Mouse (Mus musculus): Measurements from ENCODE around the gene Rpl10. TPM values are rescaled to one million over a fixed set of nuclear protein-coding genes. Genes with fewer than 3 reads are reported as not detected.

Gene Rpl10
- polyA plus RNA-seq, 1 experiment from 2014 or later = 770 TPM

- WGBS = 29% methylated on average over 3 of the region's 3 CpGs
- Histone ChIP-seq H3K27me3 (ENCODE audit: control insufficient read depth, insufficient read depth, low read length) (no peaks in the 10 kb centered on the region), H3K4me1 (replicated peaks; ENCODE audit: control insufficient read depth, insufficient read depth, low read length) (no peaks in the 10 kb centered on the region), H3K9me3 (ENCODE audit: control insufficient read depth, low read length) (no peaks in the 10 kb centered on the region), H3K36me3 (ENCODE audit: control insufficient read depth, insufficient read depth, low read length) (no peaks in the 10 kb centered on the region), H3K9ac (ENCODE audit: low read depth, low read length) (peak overlapping the region; percentile 66), H3K4me3 (ENCODE audit: low read depth, low read length) (peak overlapping the region; percentile 54), H3K4me2 (replicated peaks; ENCODE audit: low read depth, low read length) (peak overlapping the region; percentile 19), H3K27ac (ENCODE audit: low read depth, low read length) (peak overlapping the region; percentile 90)
- DNase-seq (ENCODE audit: low spot score) = no peak
- ATAC-seq (ENCODE audit: low FRiP score) = peak; percentile 33; the same call in 1 of the 2 replicates
These were observed 913 bp upstream of the Rpl10 start for GRCm38 (mm10) chrX:74269736-74270061.

GRCm38 (mm10) chrX:74270902-74271551 is 415 bp downstream of the Rpl10 start:
- Histone ChIP-seq H3K27me3 (ENCODE audit: control insufficient read depth, insufficient read depth, low read length) (no peaks in the 10 kb centered on the region), H3K9me3 (ENCODE audit: control insufficient read depth, low read length) (no peaks in the 10 kb centered on the region), H3K36me3 (ENCODE audit: control insufficient read depth, insufficient read depth, low read length) (no peaks in the 10 kb centered on the region), H3K4me3 (ENCODE audit: low read depth, low read length) (peak overlapping the region; percentile 54), H3K4me1 (replicated peaks; ENCODE audit: control insufficient read depth, insufficient read depth, low read length) (no peaks in the 10 kb centered on the region), H3K9ac (ENCODE audit: low read depth, low read length) (peak overlapping the region; percentile 71), H3K4me2 (replicated peaks; ENCODE audit: low read depth, low read length) (peak overlapping the region; percentile 49), H3K27ac (ENCODE audit: low read depth, low read length) (peak overlapping the region; percentile 42; the same call in 1 of the 2 replicates)
- DNase-seq (ENCODE audit: low spot score) (peak; percentile 48), ATAC-seq (ENCODE audit: low FRiP score) (no peak)
- 18% methylated on average over 27 of the region's 27 CpGs for WGBS

GRCm38 (mm10) chrX:74273422-74274322 is 3.1 kb downstream of the Rpl10 start:
- H3K4me1 ChIP-seq (replicated peaks; ENCODE audit: control insufficient read depth, insufficient read depth, low read length) = no peaks in the 10 kb centered on the region
- H3K27ac ChIP-seq (ENCODE audit: low read depth, low read length) = no peak overlapping the region
- ATAC-seq (ENCODE audit: low FRiP score) = no peak
- H3K36me3 ChIP-seq (ENCODE audit: control insufficient read depth, insufficient read depth, low read length) = no peaks in the 10 kb centered on the region
- no peak for DNase-seq (ENCODE audit: low spot score)
- no peaks in the 10 kb centered on the region for H3K27me3 ChIP-seq (ENCODE audit: control insufficient read depth, insufficient read depth, low read length)
- H3K9me3 ChIP-seq (ENCODE audit: control insufficient read depth, low read length) = no peaks in the 10 kb centered on the region
- 31% methylated on average over 10 of the region's 10 CpGs for whole genome bisulfite sequencing
- H3K4me2 ChIP-seq (replicated peaks; ENCODE audit: low read depth, low read length) = no peak overlapping the region
- H3K4me3 ChIP-seq (ENCODE audit: low read depth, low read length) = no peak overlapping the region
- no peak overlapping the region for H3K9ac ChIP-seq (ENCODE audit: low read depth, low read length)

- H3K4me3 ChIP-seq (ENCODE audit: low read depth, low read length) = no peak overlapping the region
- no peaks in the 10 kb centered on the region for H3K36me3 ChIP-seq (ENCODE audit: control insufficient read depth, insufficient read depth, low read length)
- DNase-seq (ENCODE audit: low spot score) (no peak), ATAC-seq (ENCODE audit: low FRiP score) (no peak)
- no peak overlapping the region for H3K9ac ChIP-seq (ENCODE audit: low read depth, low read length)
- H3K27me3 ChIP-seq (ENCODE audit: control insufficient read depth, insufficient read depth, low read length) = no peaks in the 10 kb centered on the region
- H3K4me2 ChIP-seq (replicated peaks; ENCODE audit: low read depth, low read length) = no peak overlapping the region
- 84% methylated on average over 7 of the region's 8 CpGs for WGBS
- H3K9me3 ChIP-seq (ENCODE audit: control insufficient read depth, low read length) = no peaks in the 10 kb centered on the region
- H3K27ac ChIP-seq (ENCODE audit: low read depth, low read length) = no peak overlapping the region
- H3K4me1 ChIP-seq (replicated peaks; ENCODE audit: control insufficient read depth, insufficient read depth, low read length) = no peaks in the 10 kb centered on the region
These were observed 7.3 kb downstream of the Rpl10 start for GRCm38 (mm10) chrX:74277916-74278315.

GRCm38 (mm10) chrX:74281041-74281731 is 10.6 kb downstream of the Rpl10 start:
- WGBS = 21% methylated on average over 14 of the region's 14 CpGs
- DNase-seq (ENCODE audit: low spot score) (no peak), ATAC-seq (ENCODE audit: low FRiP score) (no peak)
- no peaks in the 10 kb centered on the region for H3K27me3 ChIP-seq (ENCODE audit: control insufficient read depth, insufficient read depth, low read length)
- no peaks in the 10 kb centered on the region for H3K9me3 ChIP-seq (ENCODE audit: control insufficient read depth, low read length)
- H3K4me3 ChIP-seq (ENCODE audit: low read depth, low read length) = peak overlapping the region; percentile 43
- peak overlapping the region; percentile 64; the same call in 1 of the 2 replicates for H3K9ac ChIP-seq (ENCODE audit: low read depth, low read length)
- H3K27ac ChIP-seq (ENCODE audit: low read depth, low read length) = no peak overlapping the region
- no peaks in the 10 kb centered on the region for H3K4me1 ChIP-seq (replicated peaks; ENCODE audit: control insufficient read depth, insufficient read depth, low read length)
- no peaks in the 10 kb centered on the region for H3K36me3 ChIP-seq (ENCODE audit: control insufficient read depth, insufficient read depth, low read length)
- H3K4me2 ChIP-seq (replicated peaks; ENCODE audit: low read depth, low read length) = peak overlapping the region; percentile 45

- Histone ChIP-seq H3K4me3 (ENCODE audit: low read depth, low read length) (peak within 1 kb of the TSS; percentile 43), H3K36me3 (ENCODE audit: control insufficient read depth, insufficient read depth, low read length) (no peaks in the 10 kb centered on the region), H3K9ac (ENCODE audit: low read depth, low read length) (peak within 1 kb of the TSS; percentile 64), H3K9me3 (ENCODE audit: control insufficient read depth, low read length) (no peaks in the 10 kb centered on the region), H3K4me2 (replicated peaks; ENCODE audit: low read depth, low read length) (peak within 1 kb of the TSS; percentile 45), H3K27ac (ENCODE audit: low read depth, low read length) (peak within 1 kb of the TSS; percentile 19; the same call in 1 of the 2 replicates), H3K27me3 (ENCODE audit: control insufficient read depth, insufficient read depth, low read length) (no peaks in the 10 kb centered on the region), H3K4me1 (replicated peaks; ENCODE audit: control insufficient read depth, insufficient read depth, low read length) (no peaks in the 10 kb centered on the region)
- WGBS = 9% methylated on average over 16 of the region's 16 CpGs
- DNase-seq (ENCODE audit: low spot score) (peak; percentile 42), ATAC-seq (ENCODE audit: low FRiP score) (peak; percentile 56)
These were observed 11.3 kb downstream of the Rpl10 start, which contains the start of the genes Taz and Dnase1l1 for GRCm38 (mm10) chrX:74281732-74282394. Gene Taz (plus strand): TSS chrX:74281912. Gene Dnase1l1 (minus strand): TSS chrX:74282337.

- Histone ChIP-seq H3K4me2 (replicated peaks; ENCODE audit: low read depth, low read length) (peak overlapping the region; percentile 45), H3K36me3 (ENCODE audit: control insufficient read depth, insufficient read depth, low read length) (no peaks in the 10 kb centered on the region)
These were observed 11.9 kb downstream of the Rpl10 start for GRCm38 (mm10) chrX:74282395-74283091.

GRCm38 (mm10) chrX:74283092-74283437 is 12.5 kb downstream of the Rpl10 start:
- ATAC-seq (ENCODE audit: low FRiP score) (peak; percentile 11; the same call in 1 of the 2 replicates), DNase-seq (ENCODE audit: low spot score) (no peak)
- Histone ChIP-seq H3K9me3 (ENCODE audit: control insufficient read depth, low read length) (no peaks in the 10 kb centered on the region), H3K27ac (ENCODE audit: low read depth, low read length) (peak overlapping the region; percentile 19; the same call in 1 of the 2 replicates), H3K36me3 (ENCODE audit: control insufficient read depth, insufficient read depth, low read length) (no peaks in the 10 kb centered on the region), H3K9ac (ENCODE audit: low read depth, low read length) (peak overlapping the region; percentile 64), H3K27me3 (ENCODE audit: control insufficient read depth, insufficient read depth, low read length) (no peaks in the 10 kb centered on the region), H3K4me1 (replicated peaks; ENCODE audit: control insufficient read depth, insufficient read depth, low read length) (no peaks in the 10 kb centered on the region), H3K4me3 (ENCODE audit: low read depth, low read length) (peak overlapping the region; percentile 43), H3K4me2 (replicated peaks; ENCODE audit: low read depth, low read length) (peak overlapping the region; percentile 45)
- 51% methylated on average over 5 of the region's 5 CpGs for WGBS

More at GRCm38 (mm10) chrX:74282395-74283091, 11.9 kb downstream of the Rpl10 start:
- WGBS = 18% methylated on average over 39 of the region's 39 CpGs
- ATAC-seq (ENCODE audit: low FRiP score) = peak; percentile 82
- Histone ChIP-seq H3K27ac (ENCODE audit: low read depth, low read length) (peak overlapping the region; percentile 19; the same call in 1 of the 2 replicates), H3K9ac (ENCODE audit: low read depth, low read length) (peak overlapping the region; percentile 64), H3K4me3 (ENCODE audit: low read depth, low read length) (peak overlapping the region; percentile 43), H3K27me3 (ENCODE audit: control insufficient read depth, insufficient read depth, low read length) (no peaks in the 10 kb centered on the region), H3K9me3 (ENCODE audit: control insufficient read depth, low read length) (no peaks in the 10 kb centered on the region), H3K4me1 (replicated peaks; ENCODE audit: control insufficient read depth, insufficient read depth, low read length) (no peaks in the 10 kb centered on the region)
- DNase-seq (ENCODE audit: low spot score) = peak; percentile 81
